Comparison of ENCODE assay signal across 15 mouse cellular contexts in genomic region chr10:97668656-97669055, GRCm38 (mm10). TPM values are rescaled to one million over a fixed set of nuclear protein-coding genes. Genes with fewer than 3 reads are reported as not detected.
DNase-seq lines count a peak whose midpoint lies in the region; ATAC-seq and TF ChIP-seq lines count a peak whose summit lies in the region.
"Had no signal": no experiment of that assay in that cellular context is flagged by ENCODE, and none has a peak within 500 bp of the region (broad histone marks: within the 10 kb centered on the region; RNA-seq: fewer than 3 reads in every experiment).

No protein-coding gene starts in this region.

- H3K9me3 ChIP-seq in intestine, embryonic 14.5 days (ENCODE audit: control insufficient read depth, low read length): no peaks in the 10 kb centered on the region
- H3K9me3 ChIP-seq in intestine, postnatal 0 days (ENCODE audit: control insufficient read depth): no peaks in the 10 kb centered on the region
- no peaks in the 10 kb centered on the region for H3K9me3 ChIP-seq in embryonic facial prominence, embryonic 12.5 days
- no peaks in the 10 kb centered on the region for H3K9me3 ChIP-seq in limb, embryonic 15.5 days
- H3K9me3 ChIP-seq: liver, embryonic 15.5 days; midbrain, embryonic 15.5 days; neural tube, embryonic 13.5 days had no signal

- WGBS in intestine, embryonic 14.5 days: 36% methylated on average over 4 of the region's 4 CpGs
- 53% methylated on average over 4 of the region's 4 CpGs for WGBS in intestine, postnatal 0 days
- WGBS in embryonic facial prominence, embryonic 12.5 days: 24% methylated on average over 4 of the region's 4 CpGs
- WGBS in limb, embryonic 15.5 days: 43% methylated on average over 4 of the region's 4 CpGs

- no peak for TF ChIP-seq CTCF in intestine, postnatal 0 days (IDR thresholded peaks at IDR 0.05; ENCODE audit: low read depth)

- H3K4me3 ChIP-seq in intestine, embryonic 14.5 days (ENCODE audit: low read depth, low read length): no peak overlapping the region
- no peak overlapping the region for H3K4me3 ChIP-seq in intestine, postnatal 0 days (ENCODE audit: low read depth, low read length)
- H3K4me3 ChIP-seq in embryonic facial prominence, embryonic 12.5 days: no peak overlapping the region
- no peak overlapping the region for H3K4me3 ChIP-seq in limb, embryonic 15.5 days
- H3K4me3 ChIP-seq: layer of hippocampus, adult 2 months; liver, embryonic 15.5 days; midbrain, embryonic 15.5 days; neural tube, embryonic 13.5 days had no signal

- no peaks in the 10 kb centered on the region for H3K27me3 ChIP-seq in intestine, embryonic 14.5 days (replicated peaks; ENCODE audit: control insufficient read depth, insufficient read depth, low read length)
- no peaks in the 10 kb centered on the region for H3K27me3 ChIP-seq in intestine, postnatal 0 days (replicated peaks; ENCODE audit: control insufficient read depth, insufficient read depth, low read length)
- no peaks in the 10 kb centered on the region for H3K27me3 ChIP-seq in embryonic facial prominence, embryonic 12.5 days
- no peaks in the 10 kb centered on the region for H3K27me3 ChIP-seq in limb, embryonic 15.5 days
- H3K27me3 ChIP-seq: CH12.LX; liver, embryonic 15.5 days; midbrain, embryonic 15.5 days; neural tube, embryonic 13.5 days had no signal

- DNase-seq in intestine, embryonic 14.5 days (ENCODE audit: low spot score): peak; percentile 60
- DNase-seq in embryo, embryonic 11 days: peak; percentile 46
- DNase-seq in testis, postnatal 10 days (ENCODE audit: low spot score): no peak
- DNase-seq in adrenal gland, adult (ENCODE audit: inconsistent age in 2 of 2, low spot score in 1 of 2): no peak
- DNase-seq: cerebellum, postnatal 25 days had no signal

- H3K4me2 ChIP-seq in intestine, embryonic 14.5 days (ENCODE audit: low read length): no peak overlapping the region
- no peak overlapping the region for H3K4me2 ChIP-seq in intestine, postnatal 0 days (replicated peaks; ENCODE audit: low read depth)
- no peak overlapping the region for H3K4me2 ChIP-seq in embryonic facial prominence, embryonic 12.5 days (replicated peaks)
- H3K4me2 ChIP-seq in limb, embryonic 15.5 days: no peak overlapping the region
- H3K4me2 ChIP-seq: liver, embryonic 15.5 days; midbrain, embryonic 15.5 days; neural tube, embryonic 13.5 days had no signal

- H3K36me3 ChIP-seq in intestine, embryonic 14.5 days (ENCODE audit: control insufficient read depth, insufficient read depth, low read length): no peaks in the 10 kb centered on the region
- H3K36me3 ChIP-seq in intestine, postnatal 0 days (ENCODE audit: control insufficient read depth, insufficient read depth): no peaks in the 10 kb centered on the region
- H3K36me3 ChIP-seq in embryonic facial prominence, embryonic 12.5 days: no peaks in the 10 kb centered on the region
- no peaks in the 10 kb centered on the region for H3K36me3 ChIP-seq in limb, embryonic 15.5 days
- H3K36me3 ChIP-seq: liver, embryonic 15.5 days; midbrain, embryonic 15.5 days; neural tube, embryonic 13.5 days had no signal

- H3K4me1 ChIP-seq in intestine, embryonic 14.5 days (replicated peaks; ENCODE audit: control insufficient read depth, insufficient read depth, low read length): peaks cover 8% of the 10 kb centered on the region; the same call in 1 of the 2 replicates
- H3K4me1 ChIP-seq in intestine, postnatal 0 days (replicated peaks; ENCODE audit: control insufficient read depth, insufficient read depth, low read length): no peaks in the 10 kb centered on the region
- H3K4me1 ChIP-seq in embryonic facial prominence, embryonic 12.5 days: peaks cover 8% of the 10 kb centered on the region; the same call in 1 of the 2 replicates
- peaks cover 3% of the 10 kb centered on the region; the same call in 1 of the 2 replicates for H3K4me1 ChIP-seq in limb, embryonic 15.5 days
- H3K4me1 ChIP-seq: liver, embryonic 15.5 days; midbrain, embryonic 15.5 days; neural tube, embryonic 13.5 days had no signal

- peak overlapping the region; percentile 52 for H3K27ac ChIP-seq in intestine, embryonic 14.5 days (ENCODE audit: low read depth)
- no peak overlapping the region for H3K27ac ChIP-seq in intestine, postnatal 0 days (ENCODE audit: low read depth, low read length)
- H3K27ac ChIP-seq in embryonic facial prominence, embryonic 12.5 days: peak overlapping the region; percentile 61; the same call in 1 of the 2 replicates
- H3K27ac ChIP-seq in limb, embryonic 15.5 days: peak overlapping the region; percentile 79
- H3K27ac ChIP-seq: layer of hippocampus, adult 2 months; liver, embryonic 15.5 days; macrophage; midbrain, embryonic 15.5 days; neural tube, embryonic 13.5 days had no signal

- ATAC-seq in intestine, embryonic 14.5 days (replicated peaks; ENCODE audit: low FRiP score, low TSS enrichment, low read depth): no peak
- no peak for ATAC-seq in intestine, postnatal 0 days
- no peak for ATAC-seq in embryonic facial prominence, embryonic 12.5 days (ENCODE audit: insufficient number of reproducible peaks, insufficient read depth, low FRiP score, low TSS enrichment)
- peak; percentile 55; the same call in 1 of the 2 replicates for ATAC-seq in limb, embryonic 15.5 days (ENCODE audit: insufficient number of reproducible peaks, low FRiP score, low TSS enrichment, low read depth)
- ATAC-seq: midbrain, embryonic 15.5 days had no signal

- H3K9ac ChIP-seq in intestine, embryonic 14.5 days (ENCODE audit: low read length): no peak overlapping the region
- H3K9ac ChIP-seq in intestine, postnatal 0 days (ENCODE audit: low read depth, low read length): no peak overlapping the region
- no peak overlapping the region for H3K9ac ChIP-seq in embryonic facial prominence, embryonic 12.5 days
- H3K9ac ChIP-seq in limb, embryonic 15.5 days: no peak overlapping the region
- H3K9ac ChIP-seq: liver, embryonic 15.5 days; midbrain, embryonic 15.5 days; neural tube, embryonic 13.5 days had no signal

RNA-seq across cellular contexts. Expression of gene Ccer1, which starts 24.2 kb away (rescaled TPM):
- polyA plus RNA-seq in intestine, embryonic 14.5 days (2014; fragmentation: Nextera tagmentation; extraction: Ambion mirVana): not detected in 2 replicates
- not detected in 2 replicates for polyA plus RNA-seq in intestine, postnatal 0 days (2015; fragmentation: Nextera tagmentation; extraction: Ambion mirVana)
- polyA plus RNA-seq in embryonic facial prominence, embryonic 12.5 days (2016; fragmentation: Nextera tagmentation; extraction: Ambion mirVana): not detected in 2 replicates
- not detected in 2 replicates for polyA plus RNA-seq in limb, embryonic 15.5 days (2015; fragmentation: Nextera tagmentation; extraction: Ambion mirVana)
- polyA plus RNA-seq: heart, embryonic 16.5 days; liver, embryonic 15.5 days; macrophage; midbrain, embryonic 15.5 days; neural tube, embryonic 13.5 days had no signal

RNA-seq across cellular contexts. Expression of gene Epyc, which starts 24.8 kb away (rescaled TPM):
- 0.47 and 0.60 TPM in 2 replicates for polyA plus RNA-seq in intestine, embryonic 14.5 days (2014; fragmentation: Nextera tagmentation; extraction: Ambion mirVana)
- 0.21 and 0.37 TPM in 2 replicates for polyA plus RNA-seq in intestine, postnatal 0 days (2015; fragmentation: Nextera tagmentation; extraction: Ambion mirVana)
- polyA plus RNA-seq in embryonic facial prominence, embryonic 12.5 days (2016; fragmentation: Nextera tagmentation; extraction: Ambion mirVana): 4.8 and 6.0 TPM in 2 replicates
- polyA plus RNA-seq in limb, embryonic 15.5 days (2015; fragmentation: Nextera tagmentation; extraction: Ambion mirVana): 53.5 and 55.8 TPM in 2 replicates
- polyA plus RNA-seq: macrophage had no signal

RNA-seq across cellular contexts. Expression of gene C030005K15Rik, which starts 57.9 kb away (rescaled TPM):
- not detected in 2 replicates for polyA plus RNA-seq in intestine, embryonic 14.5 days (2014; fragmentation: Nextera tagmentation; extraction: Ambion mirVana)
- not detected in 2 replicates for polyA plus RNA-seq in intestine, postnatal 0 days (2015; fragmentation: Nextera tagmentation; extraction: Ambion mirVana)
- not detected in 2 replicates for polyA plus RNA-seq in embryonic facial prominence, embryonic 12.5 days (2016; fragmentation: Nextera tagmentation; extraction: Ambion mirVana)
- not detected in 2 replicates for polyA plus RNA-seq in limb, embryonic 15.5 days (2015; fragmentation: Nextera tagmentation; extraction: Ambion mirVana)
- polyA plus RNA-seq: heart, embryonic 16.5 days; liver, embryonic 15.5 days; macrophage; midbrain, embryonic 15.5 days; neural tube, embryonic 13.5 days had no signal

Comparison
In these comparisons a context has a peak if more than half of its experiments do, and no peak if none do; other contexts are left out.
1. DNase-seq: peak in intestine, embryonic 14.5 days (single experiment) and embryo, embryonic 11 days (single experiment); none in testis, postnatal 10 days (single experiment) and adrenal gland, adult (0 of 2).